Mouse (Mus musculus): ENCODE results near the gene Pdia3. TPM values are rescaled to one million over a fixed set of nuclear protein-coding genes. Genes with fewer than 3 reads are reported as not detected.
"Not testable (repeated sequence)": the region's sequence is repeated elsewhere in the genome, so short reads cannot be mapped to it uniquely, and the experiment has no call there.

The Pdia3 gene
- 578 and 630 TPM in 2 replicates for polyA plus RNA-seq (2016; fragmentation: Nextera tagmentation; extraction: Ambion mirVana)

GRCm38 (mm10) chr2:121413387-121414042 lies at the start of gene Pdia3, which contains the start of gene Catsper2:
Pdia3 (plus strand) TSS chr2:121413775.
Catsper2 (minus strand) TSS chr2:121413792.
- DNase-seq (ENCODE audit: extremely low spot score, low spot score) = peak; percentile 97
- Histone ChIP-seq H3K9me3 (no peaks in the 10 kb centered on the region), H3K27me3 (ENCODE audit: poor library complexity, severe bottlenecking) (no peaks in the 10 kb centered on the region), H3K4me1 (peaks cover 36% of the 10 kb centered on the region), H3K27ac (peak within 1 kb of the TSS; percentile 97), H3K36me3 (replicated peaks) (peaks cover 34% of the 10 kb centered on the region), H3K4me3 (peak within 1 kb of the TSS; percentile 79)
- WGBS = under 1% methylated on average over 67 of the region's 68 CpGs

GRCm38 (mm10) chr2:121368831-121369230 lies 44.7 kb upstream of the Pdia3 start:
- H3K4me3 ChIP-seq = no peak overlapping the region

GRCm38 (mm10) chr2:121370921-121371320 lies 42.7 kb upstream of the Pdia3 start:
- no peak for DNase-seq (ENCODE audit: extremely low spot score, low spot score)

More at GRCm38 (mm10) chr2:121368831-121369230, 44.7 kb upstream of the Pdia3 start:
- Histone ChIP-seq H3K4me1 (no peaks in the 10 kb centered on the region; the same call in 1 of the 2 replicates), H3K27me3 (ENCODE audit: poor library complexity, severe bottlenecking) (no peaks in the 10 kb centered on the region), H3K27ac (no peak overlapping the region), H3K36me3 (replicated peaks) (no peaks in the 10 kb centered on the region), H3K9me3 (no peaks in the 10 kb centered on the region)
- WGBS = 93% methylated on average over 2 of the region's 2 CpGs
- no peak for DNase-seq (ENCODE audit: extremely low spot score, low spot score)

GRCm38 (mm10) chr2:121372266-121372665 lies 41.3 kb upstream of the Pdia3 start:
- H3K27me3 ChIP-seq (ENCODE audit: poor library complexity, severe bottlenecking) = no peaks in the 10 kb centered on the region
- no peak for DNase-seq (ENCODE audit: extremely low spot score, low spot score)
- H3K9me3 ChIP-seq = no peaks in the 10 kb centered on the region
- H3K4me1 ChIP-seq = no peaks in the 10 kb centered on the region
- H3K36me3 ChIP-seq (replicated peaks) = no peaks in the 10 kb centered on the region
- WGBS = 80% methylated on average over 3 of the region's 3 CpGs
- H3K4me3 ChIP-seq = no peak overlapping the region
- H3K27ac ChIP-seq = no peak overlapping the region

More at GRCm38 (mm10) chr2:121370921-121371320, 42.7 kb upstream of the Pdia3 start:
- no peaks in the 10 kb centered on the region for H3K36me3 ChIP-seq (replicated peaks)
- H3K27ac ChIP-seq = no peak overlapping the region
- no peaks in the 10 kb centered on the region for H3K9me3 ChIP-seq
- no peaks in the 10 kb centered on the region for H3K4me1 ChIP-seq
- H3K27me3 ChIP-seq (ENCODE audit: poor library complexity, severe bottlenecking) = no peaks in the 10 kb centered on the region
- 84% methylated on average over 5 of the region's 5 CpGs for WGBS
- no peak overlapping the region for H3K4me3 ChIP-seq

- no peaks in the 10 kb centered on the region for H3K9me3 ChIP-seq
- WGBS = 53% methylated on average over 2 of the region's 2 CpGs
- DNase-seq (ENCODE audit: extremely low spot score, low spot score) = no peak
Observed at GRCm38 (mm10) chr2:121374766-121375165, 38.8 kb upstream of the Pdia3 start.

GRCm38 (mm10) chr2:121386961-121387575 lies 26.5 kb upstream of the Pdia3 start, which contains the start of gene Strc:
Strc (minus strand) TSS chr2:121387168.
- not testable (repeated sequence) for DNase-seq (ENCODE audit: extremely low spot score, low spot score); H3K4me3 ChIP-seq; H3K4me1 ChIP-seq; H3K27ac ChIP-seq; H3K9me3 ChIP-seq; H3K27me3 ChIP-seq (ENCODE audit: poor library complexity, severe bottlenecking); H3K36me3 ChIP-seq (replicated peaks)
- 95% methylated on average over 17 of the region's 17 CpGs for WGBS

More at GRCm38 (mm10) chr2:121374766-121375165, 38.8 kb upstream of the Pdia3 start:
- no peaks in the 10 kb centered on the region for H3K36me3 ChIP-seq (replicated peaks)
- 0 out of 2 replicates have a peak, but pooled peaks cover 2% of the 10 kb centered on the region for H3K4me1 ChIP-seq
- no peaks in the 10 kb centered on the region for H3K27me3 ChIP-seq (ENCODE audit: poor library complexity, severe bottlenecking)
- H3K4me3 ChIP-seq = no peak overlapping the region
- no peak overlapping the region for H3K27ac ChIP-seq

GRCm38 (mm10) chr2:121396624-121397023 lies 17.0 kb upstream of the Pdia3 start:
- DNase-seq (ENCODE audit: extremely low spot score, low spot score) = peak; percentile 74
- Histone ChIP-seq H3K27ac (no peak overlapping the region), H3K9me3 (no peaks in the 10 kb centered on the region), H3K36me3 (replicated peaks) (no peaks in the 10 kb centered on the region), H3K4me1 (no peaks in the 10 kb centered on the region), H3K27me3 (ENCODE audit: poor library complexity, severe bottlenecking) (no peaks in the 10 kb centered on the region), H3K4me3 (no peak overlapping the region)
- 15% methylated on average over 8 of the region's 8 CpGs for WGBS

- DNase-seq (ENCODE audit: extremely low spot score, low spot score) = no peak
- H3K36me3 ChIP-seq (replicated peaks) = no peaks in the 10 kb centered on the region
- H3K9me3 ChIP-seq = no peaks in the 10 kb centered on the region
- H3K27me3 ChIP-seq (ENCODE audit: poor library complexity, severe bottlenecking) = no peaks in the 10 kb centered on the region
- no peak overlapping the region for H3K27ac ChIP-seq
- H3K4me1 ChIP-seq = no peaks in the 10 kb centered on the region
- no peak overlapping the region for H3K4me3 ChIP-seq
Observed at GRCm38 (mm10) chr2:121403296-121403695, 10.3 kb upstream of the Pdia3 start.

- Histone ChIP-seq H3K36me3 (replicated peaks) (no peaks in the 10 kb centered on the region), H3K4me1 (peaks cover 9% of the 10 kb centered on the region), H3K4me3 (no peak overlapping the region), H3K27ac (no peak overlapping the region), H3K27me3 (ENCODE audit: poor library complexity, severe bottlenecking) (no peaks in the 10 kb centered on the region), H3K9me3 (no peaks in the 10 kb centered on the region)
- 29% methylated on average over 4 of the region's 4 CpGs for WGBS
- DNase-seq (ENCODE audit: extremely low spot score, low spot score) = peak; percentile 29
Observed at GRCm38 (mm10) chr2:121408160-121408559, 5.4 kb upstream of the Pdia3 start.

GRCm38 (mm10) chr2:121412843-121413386 lies 660 bp upstream of the Pdia3 start:
- 15% methylated on average over 4 of the region's 4 CpGs for WGBS
- peaks cover 28% of the 10 kb centered on the region for H3K36me3 ChIP-seq (replicated peaks)
- peak overlapping the region; percentile 79 for H3K4me3 ChIP-seq
- no peaks in the 10 kb centered on the region for H3K27me3 ChIP-seq (ENCODE audit: poor library complexity, severe bottlenecking)
- H3K4me1 ChIP-seq = peaks cover 36% of the 10 kb centered on the region
- DNase-seq (ENCODE audit: extremely low spot score, low spot score) = no peak
- no peaks in the 10 kb centered on the region for H3K9me3 ChIP-seq
- peak overlapping the region; percentile 97 for H3K27ac ChIP-seq

GRCm38 (mm10) chr2:121414139-121414685 lies 637 bp downstream of the Pdia3 start:
- Histone ChIP-seq H3K9me3 (no peaks in the 10 kb centered on the region), H3K36me3 (replicated peaks) (peaks cover 41% of the 10 kb centered on the region), H3K4me1 (peaks cover 36% of the 10 kb centered on the region), H3K4me3 (peak overlapping the region; percentile 79), H3K27me3 (ENCODE audit: poor library complexity, severe bottlenecking) (no peaks in the 10 kb centered on the region), H3K27ac (peak overlapping the region; percentile 97)
- under 1% methylated on average over 32 of the region's 32 CpGs for WGBS
- DNase-seq (ENCODE audit: extremely low spot score, low spot score) = no peak

- Histone ChIP-seq H3K36me3 (replicated peaks) (peaks cover 48% of the 10 kb centered on the region), H3K4me3 (peak overlapping the region; percentile 79), H3K27ac (no peak overlapping the region), H3K9me3 (no peaks in the 10 kb centered on the region), H3K27me3 (ENCODE audit: poor library complexity, severe bottlenecking) (no peaks in the 10 kb centered on the region), H3K4me1 (peaks cover 36% of the 10 kb centered on the region)
- 76% methylated on average over 3 of the region's 3 CpGs for WGBS
- no peak for DNase-seq (ENCODE audit: extremely low spot score, low spot score)
Observed at GRCm38 (mm10) chr2:121415103-121415502, 1.5 kb downstream of the Pdia3 start.

GRCm38 (mm10) chr2:121415591-121415990 lies 2.0 kb downstream of the Pdia3 start:
- Histone ChIP-seq H3K9me3 (no peaks in the 10 kb centered on the region), H3K4me3 (peak overlapping the region; percentile 79), H3K4me1 (peaks cover 36% of the 10 kb centered on the region), H3K27me3 (ENCODE audit: poor library complexity, severe bottlenecking) (no peaks in the 10 kb centered on the region), H3K36me3 (replicated peaks) (peaks cover 52% of the 10 kb centered on the region), H3K27ac (no peak overlapping the region)
- 93% methylated on average over 3 of the region's 3 CpGs for WGBS
- no peak for DNase-seq (ENCODE audit: extremely low spot score, low spot score)
